8 mouse cellular contexts compared by ENCODE assay signal in genomic region chr6:120539781-120540231, GRCm38 (mm10). TPM values are rescaled to one million over a fixed set of nuclear protein-coding genes. Genes with fewer than 3 reads are reported as not detected.
DNase-seq lines count a peak whose midpoint lies in the region; ATAC-seq and TF ChIP-seq lines count a peak whose summit lies in the region.

No protein-coding gene starts in this region.

- H3K27ac ChIP-seq in hindbrain, embryonic 12.5 days: peak overlapping the region; percentile 77
- H3K27ac ChIP-seq in liver, embryonic 11.5 days (ENCODE audit: low read depth, low read length): peak overlapping the region; percentile 34; the same call in 1 of the 2 replicates
- no peak overlapping the region for H3K27ac ChIP-seq in midbrain, postnatal 0 days (ENCODE audit: low read depth, low read length)

- peak overlapping the region; percentile 58 for H3K4me2 ChIP-seq in hindbrain, embryonic 12.5 days (replicated peaks)
- peak overlapping the region; percentile 66 for H3K4me2 ChIP-seq in liver, embryonic 11.5 days
- peak overlapping the region; percentile 62; the same call in 1 of the 2 replicates for H3K4me2 ChIP-seq in midbrain, postnatal 0 days (ENCODE audit: low read depth, low read length, poor library complexity, severe bottlenecking)

- intact Hi-C loops in left cerebral cortex, postnatal 14 days (cut with DNase I): loop anchor here (1.0 to 2.0 kb wide), 3 partner anchors 59 to 196 kb away; partner anchors contain the start of gene Cecr2

- peaks cover 9% of the 10 kb centered on the region for H3K4me1 ChIP-seq in hindbrain, embryonic 12.5 days
- H3K4me1 ChIP-seq in liver, embryonic 11.5 days (replicated peaks; ENCODE audit: control insufficient read depth, insufficient read depth, low read length): peaks cover 10% of the 10 kb centered on the region
- H3K4me1 ChIP-seq in midbrain, postnatal 0 days (ENCODE audit: insufficient read depth, low read length): peaks cover 8% of the 10 kb centered on the region; the same call in 1 of the 2 replicates

- H3K36me3 ChIP-seq in hindbrain, embryonic 12.5 days: no peaks in the 10 kb centered on the region
- H3K36me3 ChIP-seq in liver, embryonic 11.5 days (ENCODE audit: control insufficient read depth, insufficient read depth, low read length): no peaks in the 10 kb centered on the region
- no peaks in the 10 kb centered on the region for H3K36me3 ChIP-seq in midbrain, postnatal 0 days (ENCODE audit: insufficient read depth, low read length)

- H3K4me3 ChIP-seq in hindbrain, embryonic 12.5 days: no peak overlapping the region
- H3K4me3 ChIP-seq in liver, embryonic 11.5 days (ENCODE audit: low read depth, low read length): no peak overlapping the region
- H3K4me3 ChIP-seq in midbrain, postnatal 0 days (ENCODE audit: low read depth, low read length): no peak overlapping the region; the same call in 1 of the 2 replicates

- WGBS in hindbrain, embryonic 12.5 days: 37% methylated on average over 10 of the region's 10 CpGs
- 50% methylated on average over 10 of the region's 10 CpGs for WGBS in liver, embryonic 11.5 days
- 49% methylated on average over 10 of the region's 10 CpGs for WGBS in midbrain, postnatal 0 days

- TF ChIP-seq CTCF in midbrain, postnatal 0 days (IDR thresholded peaks at IDR 0.05): no peak

- H3K9me3 ChIP-seq in hindbrain, embryonic 12.5 days (replicated peaks): no peaks in the 10 kb centered on the region
- no peaks in the 10 kb centered on the region for H3K9me3 ChIP-seq in liver, embryonic 11.5 days (ENCODE audit: control insufficient read depth, low read length)
- H3K9me3 ChIP-seq in midbrain, postnatal 0 days (ENCODE audit: low read length): no peaks in the 10 kb centered on the region

- peak; percentile 84 for DNase-seq in adrenal gland, postnatal 10 days
- peak; percentile 34 to 65 for DNase-seq in gastrocnemius, adult 8-10 months (ENCODE audit: low spot score in 2 of 2)
- DNase-seq in liver, embryonic 11.5 days (ENCODE audit: low spot score): no peak
- peak; percentile 17 for DNase-seq in midbrain, postnatal 0 days (ENCODE audit: low spot score)
- no peak for DNase-seq in frontal cortex, postnatal 25 days (ENCODE audit: low spot score in 2 of 2)
- DNase-seq in left cerebral cortex, postnatal 14 days (ENCODE audit: low spot score in 2 of 2): no peak
- DNase-seq in urinary bladder, adult 2 months (ENCODE audit: low spot score): no peak

- no peak; the same call in 1 of the 2 replicates for ATAC-seq in hindbrain, embryonic 12.5 days (ENCODE audit: low FRiP score)
- peak; percentile 40 for ATAC-seq in liver, embryonic 11.5 days (replicated peaks; ENCODE audit: low FRiP score)
- 0 out of 2 replicates have a peak, but pooled peaks have one; percentile 18 for ATAC-seq in midbrain, postnatal 0 days (ENCODE audit: low FRiP score)

- H3K9ac ChIP-seq in hindbrain, embryonic 12.5 days: no peak overlapping the region
- H3K9ac ChIP-seq in liver, embryonic 11.5 days (ENCODE audit: low read depth, low read length): peak overlapping the region; percentile 64
- H3K9ac ChIP-seq in midbrain, postnatal 0 days (replicated peaks; ENCODE audit: low read length, poor library complexity, severe bottlenecking): no peak overlapping the region

- no peaks in the 10 kb centered on the region for H3K27me3 ChIP-seq in hindbrain, embryonic 12.5 days
- H3K27me3 ChIP-seq in liver, embryonic 11.5 days (replicated peaks; ENCODE audit: control insufficient read depth, insufficient read depth, low read length): no peaks in the 10 kb centered on the region
- H3K27me3 ChIP-seq in midbrain, postnatal 0 days (ENCODE audit: insufficient read depth, low read length): no peaks in the 10 kb centered on the region

RNA-seq across cellular contexts. Expression of gene Hdhd5, which starts 8.7 kb away (rescaled TPM):
- 10 to 100 TPM; 24.9 to 34.0 TPM for total RNA-seq in adrenal gland, postnatal 10 days (2021)
- total RNA-seq in gastrocnemius, adult 8-10 months (2022): 10 to 100 TPM; 21.1 to 23.2 (median 22.1) TPM
- 19.5 and 20.9 TPM in 2 replicates for polyA plus RNA-seq in hindbrain, embryonic 12.5 days (2016; fragmentation: Nextera tagmentation; extraction: Ambion mirVana)
- 19.9 and 20.7 TPM in 2 replicates for polyA plus RNA-seq in liver, embryonic 11.5 days (2014; fragmentation: Nextera tagmentation; extraction: Ambion mirVana)
- total RNA-seq in midbrain, postnatal 0 days (2014; rRNA removed): 35.2 and 39.3 TPM in 2 replicates
- 14.0 and 16.6 TPM in 2 replicates for polyA plus RNA-seq in midbrain, postnatal 0 days (2015; fragmentation: Nextera tagmentation; extraction: Ambion mirVana)
- 10 to 100 TPM; 34.4 to 34.9 TPM for total RNA-seq in left cerebral cortex, postnatal 14 days (2021)
- polyA plus RNA-seq in urinary bladder, adult 2 months (2012; rRNA removed): 15.5 and 20.1 TPM in 2 replicates

RNA-seq across cellular contexts. Expression of gene Tmem121b, which starts 46.2 kb away (rescaled TPM):
- under 1 TPM; 0.12 to 0.15 TPM for total RNA-seq in adrenal gland, postnatal 10 days (2021)
- total RNA-seq in gastrocnemius, adult 8-10 months (2022): not detected
- polyA plus RNA-seq in hindbrain, embryonic 12.5 days (2016; fragmentation: Nextera tagmentation; extraction: Ambion mirVana): 3.2 and 4.1 TPM in 2 replicates
- polyA plus RNA-seq in liver, embryonic 11.5 days (2014; fragmentation: Nextera tagmentation; extraction: Ambion mirVana): 0.07 TPM in 1 of 2 replicates, not detected in the other
- 27.2 and 30.5 TPM in 2 replicates for total RNA-seq in midbrain, postnatal 0 days (2014; rRNA removed)
- polyA plus RNA-seq in midbrain, postnatal 0 days (2015; fragmentation: Nextera tagmentation; extraction: Ambion mirVana): 2.5 and 2.7 TPM in 2 replicates
- 10 to 100 TPM; 71.2 to 75.7 TPM for total RNA-seq in left cerebral cortex, postnatal 14 days (2021)
- polyA plus RNA-seq in urinary bladder, adult 2 months (2012; rRNA removed): 0.01 TPM in 2 replicates

Comparison
In these comparisons a context has a peak if more than half of its experiments do, and no peak if none do; other contexts are left out.
1. DNase-seq: peak in adrenal gland, postnatal 10 days (single experiment), gastrocnemius, adult 8-10 months (2 of 2) and midbrain, postnatal 0 days (single experiment); none in liver, embryonic 11.5 days (single experiment), frontal cortex, postnatal 25 days (0 of 2), left cerebral cortex, postnatal 14 days (0 of 2) and urinary bladder, adult 2 months (single experiment).
2. RNA of gene Tmem121b, which starts 46.2 kb away (total RNA-seq): 71.2 to 75.7 TPM in left cerebral cortex, postnatal 14 days and 27.2 to 30.5 TPM in midbrain, postnatal 0 days; 0.12 to 0.15 TPM in adrenal gland, postnatal 10 days and not detected in gastrocnemius, adult 8-10 months; every median in the first group is over 10 times any median in the second.
3. Peak in every context shown above with its lines, with median percentiles within 50 percentile points of each other: H3K4me2 ChIP-seq.